Mouse (Mus musculus) stomach, postnatal 0 days (tissue): ENCODE results near the gene Traf5.

Source experiments
- CTCF ChIP-seq: IDR thresholded peaks from 2 replicates; pipeline ENCODE4 v1.5.1; 2016; ENCODE audit warnings: antibody characterized with exemption, low read depth, mild to moderate bottlenecking, moderate library complexity
- EP300 ChIP-seq: optimal IDR thresholded peaks from 2 replicates; pipeline ENCODE3; 2016; ENCODE audit warnings: antibody characterized with exemption

- no peak for TF ChIP-seq CTCF
- no peak for TF ChIP-seq EP300
These were observed 135.0 kb downstream of the Traf5 start for GRCm38 (mm10) chr1:191957321-191957720.
